Mouse (Mus musculus) liver, postnatal 0 days (tissue): ENCODE measurements around the gene Fndc5. TPM values are rescaled to one million over a fixed set of nuclear protein-coding genes. Genes with fewer than 3 reads are reported as not detected.
A peak's percentile ranks its signal among the peaks of the same experiment; 100 is the strongest.

Experiments
- ATAC-seq: fragments of 200-750 bp; cut with Nextera tagmentation; 2 replicates; pipeline ENCODE4 v1.8.0; 2017; ENCODE audit warnings: mild to moderate bottlenecking, moderate library complexity
- DNase-seq: peaks from one replicate; pipeline ENCODE4 v3.0.0-alpha.2; 2016
- H3K27ac ChIP-seq: fragments of 300-500 bp; sonication (generic); 2 replicates; pipeline ENCODE4 v1.5.1; 2014; ENCODE audit warnings: antibody characterized with exemption, moderate library complexity, mild to moderate bottlenecking, low read depth
- H3K27me3 ChIP-seq: fragments of 300-500 bp; sonication (generic); 2 replicates; pipeline ENCODE4 v1.6.1; 2014; ENCODE audit warnings: low read length, control low read depth, mixed read lengths; ENCODE audit not compliant: insufficient read depth
- H3K36me3 ChIP-seq: fragments of 300-500 bp; sonication (generic); replicated peaks from 2 replicates; pipeline ENCODE4 v1.6.1; 2014; ENCODE audit warnings: mild to moderate bottlenecking, control low read depth, low read length, moderate library complexity, mixed read lengths; ENCODE audit not compliant: insufficient read depth
- H3K4me1 ChIP-seq: fragments of 300-500 bp; sonication (generic); 2 replicates; pipeline ENCODE4 v1.6.1; 2014; ENCODE audit warnings: antibody characterized with exemption, mild to moderate bottlenecking, control low read depth; ENCODE audit not compliant: insufficient read depth
- H3K4me2 ChIP-seq: fragments of 300-500 bp; sonication (generic); 2 replicates; pipeline ENCODE4 v1.6.1; 2014; ENCODE audit warnings: low read depth, mild to moderate bottlenecking, low read length, moderate library complexity, mixed read lengths
- H3K4me3 ChIP-seq: fragments of 300-500 bp; sonication (generic); 2 replicates; pipeline ENCODE4 v1.5.1; 2014; ENCODE audit warnings: low read depth, low read length
- H3K9ac ChIP-seq: fragments of 300-500 bp; sonication (generic); replicated peaks from 2 replicates; pipeline ENCODE4 v1.6.1; 2014; ENCODE audit warnings: mild to moderate bottlenecking, moderate library complexity
- H3K9me3 ChIP-seq: fragments of 300-500 bp; sonication (generic); 2 replicates; pipeline ENCODE4 v1.6.1; 2016; ENCODE audit warnings: mild to moderate bottlenecking, control low read depth, low read length, mixed read lengths
- CTCF ChIP-seq: sonication (generic); IDR thresholded peaks from 2 replicates; pipeline ENCODE4 v1.5.1; 2016; ENCODE audit warnings: antibody characterized with exemption, low read depth
- EP300 ChIP-seq: IDR thresholded peaks from 2 replicates; pipeline ENCODE4 v1.6.1; 2016; ENCODE audit warnings: antibody characterized with exemption, low read depth, mild to moderate bottlenecking
- WGBS: fragments of 180-500 bp; shearing (Covaris S2); extraction: QIAGEN DNeasy Blood & Tissue Kit; methylation state at CpG from one replicate; pipeline ENCODE4 v1.1.7; 2014; ENCODE audit not compliant: insufficient replicate concordance; 5-methylcytosine and 5-hydroxymethylcytosine counted together
- polyA plus RNA-seq: library from polyadenylated mRNA; unstranded; fragments of >200 nt; fragmentation: Nextera tagmentation; extraction: Ambion mirVana; gene quantifications from 2 replicates; pipeline ENCODE4 v1.2.1, GENCODE M21; 2015

The Fndc5 gene
- polyA plus RNA-seq = 0.32 and 0.52 TPM in 2 replicates

DNA sequence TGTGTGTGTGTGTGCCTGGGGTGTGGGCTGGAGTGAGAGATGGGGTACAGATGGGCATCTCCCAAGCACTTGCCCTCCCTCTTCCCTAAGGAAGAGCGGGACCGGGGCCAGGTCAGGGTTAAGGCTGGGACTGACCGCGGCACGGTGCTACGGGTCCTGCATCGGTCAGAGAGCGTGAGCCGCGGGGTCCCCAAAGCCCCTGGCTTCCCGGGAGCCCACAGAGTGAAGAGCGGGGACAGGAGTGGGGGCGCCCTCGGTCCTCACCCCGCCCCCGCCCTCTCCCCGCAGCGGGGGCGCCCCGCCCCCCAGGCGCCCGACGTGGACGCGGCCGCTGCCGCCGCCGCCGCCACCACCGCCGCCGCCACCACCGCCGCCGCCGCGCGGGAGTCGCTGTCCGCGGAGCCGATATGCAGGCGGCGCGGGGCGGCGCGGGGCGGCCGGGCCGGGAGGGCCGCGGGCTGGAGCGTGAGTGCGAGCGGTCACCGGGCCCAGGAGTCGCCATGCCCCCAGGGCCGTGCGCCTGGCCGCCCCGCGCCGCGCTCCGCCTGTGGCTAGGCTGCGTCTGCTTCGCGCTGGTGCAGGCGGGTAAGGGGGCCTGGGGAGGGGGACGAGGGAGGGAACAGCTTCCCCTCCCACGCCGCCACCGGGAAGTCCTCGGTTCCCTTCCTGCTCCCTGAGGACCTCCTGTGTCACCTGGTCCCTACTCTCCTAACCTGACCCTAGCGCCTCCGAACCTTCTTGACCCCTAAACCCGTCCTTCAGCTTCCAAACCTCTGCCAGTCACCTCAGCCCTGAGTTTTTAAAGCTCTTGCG, at the start of gene Fndc5:
Fndc5 (plus strand) TSS at position 421 of the 813 bp plus-strand sequence.
- Histone ChIP-seq H3K4me1 (peaks cover 37% of the 10 kb centered on the region), H3K4me2 (peak within 1 kb of the TSS; percentile 77), H3K36me3 (no peaks in the 10 kb centered on the region), H3K4me3 (peak within 1 kb of the TSS; percentile 53), H3K9me3 (no peaks in the 10 kb centered on the region), H3K27ac (no peak within 1 kb of the TSS), H3K9ac (peak within 1 kb of the TSS; percentile 48), H3K27me3 (peaks cover 46% of the 10 kb centered on the region)
- no peak for TF ChIP-seq CTCF
- no peak for TF ChIP-seq EP300
- WGBS = 4% methylated on average over 17 of the region's 80 CpGs
- ATAC-seq = no peak
- no peak for DNase-seq

DNA sequence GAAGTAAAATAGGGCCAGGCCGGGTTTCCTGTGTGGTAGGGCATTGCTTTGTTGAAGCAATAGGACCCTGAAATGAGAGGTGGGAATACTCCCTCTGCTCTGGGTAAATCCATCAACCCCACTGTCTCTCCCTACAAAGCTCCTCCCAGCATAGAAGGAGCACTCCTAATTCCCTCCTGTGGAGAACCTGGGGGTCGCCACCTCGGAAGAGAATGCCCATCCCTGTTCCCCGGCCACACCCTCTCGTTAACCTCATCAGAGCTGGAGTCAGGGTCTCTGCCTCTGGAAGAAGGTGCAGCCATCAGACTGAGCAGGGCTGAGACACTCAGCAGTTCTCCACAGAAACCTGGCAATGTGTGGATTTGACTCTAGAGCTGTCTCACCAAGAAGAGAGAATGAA, 48.9 kb upstream of the Fndc5 start:
- ATAC-seq = no peak

DNA sequence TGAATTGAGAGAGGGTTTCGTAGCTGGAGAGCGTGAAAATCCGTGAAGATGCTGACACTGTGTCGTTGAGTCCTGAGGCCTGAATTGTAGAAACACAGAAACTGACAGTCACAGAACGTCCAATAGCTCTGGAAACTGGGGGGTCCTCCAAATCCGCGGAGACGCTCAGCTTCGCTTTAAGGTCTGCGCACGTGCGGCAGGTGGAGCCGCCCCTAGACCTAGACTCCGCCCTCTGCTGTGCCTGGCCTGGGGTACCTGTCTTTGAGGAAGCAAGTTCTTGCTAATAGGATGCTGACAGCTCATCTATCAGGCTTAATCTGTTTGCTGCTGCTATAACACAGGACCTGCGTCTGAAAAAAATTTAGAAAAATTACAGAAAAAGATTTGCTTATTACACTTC, 41.5 kb upstream of the Fndc5 start:
- no peaks in the 10 kb centered on the region for H3K27me3 ChIP-seq
- no peak for ATAC-seq

More for the DNA sequence above, 48.9 kb upstream of the Fndc5 start:
- Histone ChIP-seq H3K4me2 (no peak overlapping the region), H3K36me3 (peaks cover 6% of the 10 kb centered on the region), H3K4me3 (no peak overlapping the region), H3K27ac (no peak overlapping the region), H3K4me1 (no peaks in the 10 kb centered on the region), H3K9ac (no peak overlapping the region), H3K27me3 (0 out of 2 replicates have a peak, but pooled peaks cover 2% of the 10 kb centered on the region), H3K9me3 (no peaks in the 10 kb centered on the region)
- whole genome bisulfite sequencing = 53% methylated on average over 5 of the region's 5 CpGs
- no peak for DNase-seq
- TF ChIP-seq CTCF (no peak), EP300 (no peak)

DNA sequence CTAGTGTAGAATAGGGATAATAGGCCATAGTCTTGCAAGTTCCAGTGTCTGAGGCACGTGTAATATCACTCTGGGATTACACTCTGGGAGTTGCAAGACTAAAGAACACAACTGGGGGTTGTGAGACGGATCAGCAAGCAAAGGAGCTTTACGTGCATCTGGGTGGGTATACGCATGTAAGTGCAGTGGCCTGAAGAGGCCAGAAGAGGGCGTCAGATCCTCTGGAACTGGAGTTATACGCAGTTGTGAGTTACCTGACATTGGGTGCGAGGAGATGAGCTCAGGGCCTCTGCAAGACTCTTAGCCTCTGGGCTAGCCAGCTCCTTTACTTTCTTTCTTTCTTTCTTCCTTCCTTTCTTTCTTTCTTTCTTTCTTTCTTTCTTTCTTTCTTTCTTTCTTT, 39.8 kb upstream of the Fndc5 start:
- H3K27ac ChIP-seq = no peak overlapping the region
- no peak for ATAC-seq
- TF ChIP-seq CTCF (no peak; the same call in 1 of the 2 replicates), EP300 (no peak)
- no peaks in the 10 kb centered on the region; the same call in 1 of the 2 replicates for H3K4me1 ChIP-seq
- H3K9ac ChIP-seq = no peak overlapping the region
- WGBS = 81% methylated on average over 7 of the region's 7 CpGs
- DNase-seq = no peak
- no peaks in the 10 kb centered on the region for H3K9me3 ChIP-seq
- H3K36me3 ChIP-seq = no peaks in the 10 kb centered on the region
- H3K4me2 ChIP-seq = no peak overlapping the region
- H3K27me3 ChIP-seq = no peaks in the 10 kb centered on the region
- no peak overlapping the region for H3K4me3 ChIP-seq

More for the DNA sequence above, 41.5 kb upstream of the Fndc5 start:
- Histone ChIP-seq H3K36me3 (no peaks in the 10 kb centered on the region), H3K9me3 (no peaks in the 10 kb centered on the region), H3K9ac (no peak overlapping the region), H3K27ac (no peak overlapping the region), H3K4me3 (no peak overlapping the region), H3K4me1 (no peaks in the 10 kb centered on the region; the same call in 1 of the 2 replicates), H3K4me2 (no peak overlapping the region)
- DNase-seq = no peak
- TF ChIP-seq EP300 (no peak), CTCF (no peak)
- WGBS = 23% methylated on average over 15 of the region's 15 CpGs

DNA sequence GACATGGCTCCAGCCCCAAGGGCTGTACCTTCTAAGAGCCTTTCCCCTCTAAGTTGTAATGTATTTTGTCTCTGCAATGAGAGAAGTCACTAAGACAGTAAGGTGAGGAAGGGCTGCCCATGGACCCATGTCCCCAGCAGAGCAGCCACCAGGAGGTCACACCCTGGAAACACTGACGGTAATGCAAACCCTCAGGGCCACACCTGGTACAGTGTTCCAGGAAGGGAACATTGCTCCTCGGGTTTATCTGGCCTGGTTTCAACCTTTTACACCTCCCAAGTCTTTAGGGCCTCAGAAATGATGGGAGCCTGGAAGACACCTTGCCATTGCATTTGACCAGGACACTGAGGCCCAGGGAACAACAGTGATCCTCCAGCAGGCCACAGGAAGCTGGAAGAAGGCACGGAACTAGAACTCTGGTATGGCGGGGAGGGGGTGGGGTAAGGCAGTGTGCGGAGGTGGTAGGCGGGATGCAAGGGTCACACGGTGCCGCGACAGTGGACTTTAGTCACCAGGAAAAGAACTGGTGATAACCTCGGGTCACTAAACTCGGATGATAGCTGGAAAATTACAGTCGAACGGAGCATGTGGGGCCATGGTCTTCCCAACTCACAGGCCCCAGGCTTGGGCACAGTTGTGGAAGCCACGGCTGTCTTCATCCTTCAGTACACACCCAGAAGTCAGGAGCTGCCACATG, 34.5 kb upstream of the Fndc5 start:
- Histone ChIP-seq H3K27me3 (peaks cover 17% of the 10 kb centered on the region), H3K9me3 (no peaks in the 10 kb centered on the region), H3K4me2 (no peak overlapping the region), H3K9ac (no peak overlapping the region), H3K4me1 (no peaks in the 10 kb centered on the region; the same call in 1 of the 2 replicates), H3K4me3 (no peak overlapping the region), H3K27ac (no peak overlapping the region), H3K36me3 (no peaks in the 10 kb centered on the region)
- 42% methylated on average over 14 of the region's 14 CpGs for WGBS
- no peak for TF ChIP-seq CTCF
- no peak for TF ChIP-seq EP300
- ATAC-seq (peak; percentile 68), DNase-seq (no peak)

DNA sequence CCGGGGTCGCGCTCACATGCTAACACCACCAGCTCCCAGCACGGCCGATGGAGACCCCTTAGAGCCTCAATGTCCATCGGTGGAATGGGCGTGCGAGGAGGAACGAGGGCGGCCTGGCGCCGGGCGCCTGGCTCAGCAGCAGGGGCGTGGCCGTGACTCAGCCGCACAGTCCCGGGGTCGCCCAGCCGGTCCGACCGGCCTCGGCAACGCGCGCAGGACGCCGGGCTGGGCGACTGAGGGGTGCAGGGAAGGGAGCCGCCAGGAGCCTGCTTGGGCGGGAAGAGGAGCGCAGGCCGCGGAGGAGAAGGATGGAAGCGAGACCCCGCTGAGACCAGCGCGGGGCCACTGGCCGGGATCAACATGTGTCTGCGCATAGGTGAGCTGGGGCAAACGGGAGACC, 31.4 kb upstream of the Fndc5 start, which contains the start of gene Tmem54:
Tmem54 (plus strand) TSS at position 193 of the 400 bp plus-strand sequence.
- Histone ChIP-seq H3K27me3 (peaks cover 17% of the 10 kb centered on the region), H3K9ac (no peak within 1 kb of the TSS), H3K36me3 (no peaks in the 10 kb centered on the region), H3K4me2 (peak within 1 kb of the TSS; percentile 45; the same call in 1 of the 2 replicates), H3K9me3 (no peaks in the 10 kb centered on the region), H3K4me1 (peaks cover 3% of the 10 kb centered on the region; the same call in 1 of the 2 replicates), H3K4me3 (no peak within 1 kb of the TSS), H3K27ac (no peak within 1 kb of the TSS)
- 3% methylated on average over 40 of the region's 40 CpGs for WGBS
- no peak for DNase-seq
- no peak for ATAC-seq
- TF ChIP-seq CTCF (no peak), EP300 (no peak)
